Mouse (Mus musculus): Measurements from ENCODE around the gene Necap2. TPM values are rescaled to one million over a fixed set of nuclear protein-coding genes. Genes with fewer than 3 reads are reported as not detected.

The Necap2 gene
- polyA plus RNA-seq, 1 experiment = 105 TPM

- no peaks in the 10 kb centered on the region for H3K36me3 ChIP-seq (ENCODE audit: control insufficient read depth, insufficient read depth, low read length)
- no peak for TF ChIP-seq POLR2A (IDR thresholded peaks at IDR 0.05; ENCODE audit: control insufficient read depth, extremely low read depth, insufficient read depth, low read length, poor library complexity)
- no peak for TF ChIP-seq CTCF (IDR thresholded peaks at IDR 0.05; ENCODE audit: borderline replicate concordance, control insufficient read depth, extremely low read depth, insufficient read depth, low read length, poor library complexity)
- no peaks in the 10 kb centered on the region for H3K27me3 ChIP-seq (ENCODE audit: control insufficient read depth, insufficient read depth, low read length)
- DNase-seq = no peak
- 84% methylated on average over 4 of the region's 4 CpGs for WGBS
- H3K4me3 ChIP-seq (ENCODE audit: control insufficient read depth, insufficient read depth, low read length) = no peak overlapping the region
- H3K27ac ChIP-seq (ENCODE audit: control insufficient read depth, insufficient read depth, low read length) = no peak overlapping the region
- no peaks in the 10 kb centered on the region for H3K4me1 ChIP-seq (replicated peaks; ENCODE audit: control insufficient read depth, insufficient read depth, low read length)
These were observed 28.7 kb downstream of the Necap2 start for GRCm38 (mm10) chr4:141049476-141049835.

DNA sequence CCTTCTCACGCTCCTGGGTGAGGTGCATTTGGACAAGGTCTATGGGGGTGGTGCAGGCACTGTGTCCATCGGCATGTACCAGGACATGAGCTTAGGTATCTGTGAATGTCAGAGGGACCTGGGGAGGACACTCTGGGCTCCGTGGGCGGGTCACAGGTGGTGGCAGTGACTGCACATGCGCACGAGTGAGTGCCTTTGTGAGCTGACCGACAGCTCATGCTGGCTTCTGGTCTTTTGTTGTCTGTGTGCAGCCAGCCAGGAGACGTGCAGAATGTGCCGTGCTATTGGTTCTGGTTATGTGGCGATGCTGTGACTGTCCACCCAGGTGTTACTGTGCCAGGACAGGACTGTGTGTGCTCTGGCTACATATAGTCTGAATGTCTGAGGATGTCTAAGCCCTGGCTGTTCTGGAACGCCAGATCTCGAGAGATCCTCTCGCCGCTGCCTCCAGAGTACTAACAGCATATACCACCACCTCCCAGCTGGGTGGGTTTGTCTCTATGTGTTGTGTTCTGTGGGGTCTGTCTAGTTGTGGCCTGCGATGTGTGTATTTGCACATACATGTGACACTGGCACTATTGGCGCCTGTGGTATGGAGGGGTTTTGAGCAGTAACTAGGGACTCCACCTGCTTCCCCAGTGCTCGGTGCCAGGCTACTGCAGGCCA is 29.2 kb downstream of the Necap2 start:
- no peak for DNase-seq
- no peaks in the 10 kb centered on the region for H3K36me3 ChIP-seq (ENCODE audit: control insufficient read depth, insufficient read depth, low read length)
- no peak overlapping the region for H3K4me3 ChIP-seq (ENCODE audit: control insufficient read depth, insufficient read depth, low read length)
- TF ChIP-seq CTCF (IDR thresholded peaks at IDR 0.05; ENCODE audit: borderline replicate concordance, control insufficient read depth, extremely low read depth, insufficient read depth, low read length, poor library complexity) (no peak), POLR2A (IDR thresholded peaks at IDR 0.05; ENCODE audit: control insufficient read depth, extremely low read depth, insufficient read depth, low read length, poor library complexity) (no peak)
- WGBS = 96% methylated on average over 17 of the region's 17 CpGs
- H3K27ac ChIP-seq (ENCODE audit: control insufficient read depth, insufficient read depth, low read length) = no peak overlapping the region
- H3K4me1 ChIP-seq (replicated peaks; ENCODE audit: control insufficient read depth, insufficient read depth, low read length) = no peaks in the 10 kb centered on the region
- no peaks in the 10 kb centered on the region for H3K27me3 ChIP-seq (ENCODE audit: control insufficient read depth, insufficient read depth, low read length)

DNA sequence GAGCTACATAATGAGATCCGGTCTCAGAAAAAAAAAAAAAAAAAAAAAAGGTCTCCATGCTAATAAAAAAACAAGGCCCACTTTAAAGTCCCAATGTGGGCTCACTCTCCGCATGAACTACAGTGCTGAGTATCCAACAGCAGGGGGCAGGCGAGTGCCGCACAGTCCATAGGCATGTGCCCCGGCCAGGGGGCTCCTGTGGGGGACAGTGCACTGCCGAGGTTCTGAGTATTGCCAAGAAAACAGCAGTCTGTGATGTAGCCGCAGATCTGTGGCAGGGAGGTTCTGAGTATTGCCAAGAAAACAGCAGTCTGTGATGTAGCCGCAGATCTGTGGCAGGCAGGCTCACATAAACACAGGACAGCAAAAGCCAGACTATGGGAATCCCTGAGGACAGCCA is 33.3 kb downstream of the Necap2 start:
- peak; percentile 91 for TF ChIP-seq CTCF (IDR thresholded peaks at IDR 0.05; ENCODE audit: borderline replicate concordance, control insufficient read depth, extremely low read depth, insufficient read depth, low read length, poor library complexity)
- no peak for TF ChIP-seq POLR2A (IDR thresholded peaks at IDR 0.05; ENCODE audit: control insufficient read depth, extremely low read depth, insufficient read depth, low read length, poor library complexity)
- H3K27ac ChIP-seq (ENCODE audit: control insufficient read depth, insufficient read depth, low read length) = no peak overlapping the region
- peak; percentile 68 for DNase-seq
- no peaks in the 10 kb centered on the region for H3K4me1 ChIP-seq (replicated peaks; ENCODE audit: control insufficient read depth, insufficient read depth, low read length)
- no peak overlapping the region for H3K4me3 ChIP-seq (ENCODE audit: control insufficient read depth, insufficient read depth, low read length)
- no peaks in the 10 kb centered on the region for H3K27me3 ChIP-seq (ENCODE audit: control insufficient read depth, insufficient read depth, low read length)
- no peaks in the 10 kb centered on the region for H3K36me3 ChIP-seq (ENCODE audit: control insufficient read depth, insufficient read depth, low read length)
- WGBS = 27% methylated on average over 8 of the region's 8 CpGs

- 86% methylated on average over 12 of the region's 12 CpGs for WGBS
- Histone ChIP-seq H3K4me1 (replicated peaks; ENCODE audit: control insufficient read depth, insufficient read depth, low read length) (no peaks in the 10 kb centered on the region), H3K27ac (ENCODE audit: control insufficient read depth, insufficient read depth, low read length) (no peak overlapping the region), H3K36me3 (ENCODE audit: control insufficient read depth, insufficient read depth, low read length) (no peaks in the 10 kb centered on the region), H3K4me3 (ENCODE audit: control insufficient read depth, insufficient read depth, low read length) (no peak overlapping the region), H3K27me3 (ENCODE audit: control insufficient read depth, insufficient read depth, low read length) (no peaks in the 10 kb centered on the region)
- no peak for TF ChIP-seq POLR2A (IDR thresholded peaks at IDR 0.05; ENCODE audit: control insufficient read depth, extremely low read depth, insufficient read depth, low read length, poor library complexity)
- no peak for TF ChIP-seq CTCF (IDR thresholded peaks at IDR 0.05; ENCODE audit: borderline replicate concordance, control insufficient read depth, extremely low read depth, insufficient read depth, low read length, poor library complexity)
- no peak for DNase-seq
These were observed 37.0 kb downstream of the Necap2 start for GRCm38 (mm10) chr4:141041117-141041516.

DNA sequence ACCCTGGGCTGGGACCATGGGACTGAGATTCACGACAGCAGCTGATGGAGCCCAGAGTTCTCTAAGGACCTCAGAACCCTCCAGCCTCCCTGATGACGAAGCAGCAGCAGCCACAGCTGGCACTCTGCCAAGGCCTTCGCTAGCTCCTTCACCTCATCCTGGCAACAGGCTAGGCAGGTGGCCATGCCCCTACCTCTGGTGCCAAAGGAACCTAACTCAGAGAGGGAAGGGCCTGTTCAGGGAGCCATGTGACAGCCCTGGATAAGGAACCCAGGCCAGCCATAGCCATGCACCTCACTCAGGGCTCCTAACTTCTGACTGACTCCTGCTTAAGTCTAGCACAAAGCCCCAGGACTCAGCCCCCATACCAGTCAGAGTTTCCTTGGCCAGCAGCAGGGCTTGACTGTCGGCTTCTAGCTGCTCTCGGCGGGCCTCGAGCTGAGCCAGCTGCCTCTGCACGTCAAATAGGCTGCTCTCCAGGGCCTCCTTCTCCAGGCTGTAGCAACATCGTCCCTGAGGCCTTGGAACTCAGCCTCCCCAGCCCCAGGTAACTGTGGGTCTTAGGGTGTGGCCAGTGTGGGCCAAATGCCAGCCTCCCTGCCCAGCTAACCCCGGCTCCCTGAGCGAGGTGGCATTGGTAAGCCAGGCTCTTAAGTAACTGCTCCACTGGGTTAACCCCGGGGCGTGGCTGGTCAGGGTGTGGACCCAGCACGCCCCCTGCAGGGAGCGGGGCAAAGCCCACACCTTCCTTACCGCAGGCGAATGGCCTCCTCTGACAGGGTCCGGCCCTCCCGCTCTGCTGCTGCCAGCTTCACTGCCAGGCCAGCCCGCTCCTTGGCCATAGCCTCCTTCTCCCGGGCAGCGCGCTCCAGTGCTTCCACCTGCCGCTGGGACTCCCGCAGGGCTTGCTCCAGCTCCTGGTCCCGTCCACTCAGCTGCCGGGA is 44.3 kb downstream of the Necap2 start:
- H3K27me3 ChIP-seq (ENCODE audit: control insufficient read depth, insufficient read depth, low read length) = no peaks in the 10 kb centered on the region
- no peak overlapping the region for H3K4me3 ChIP-seq (ENCODE audit: control insufficient read depth, insufficient read depth, low read length)
- H3K4me1 ChIP-seq (replicated peaks; ENCODE audit: control insufficient read depth, insufficient read depth, low read length) = no peaks in the 10 kb centered on the region
- WGBS = 87% methylated on average over 27 of the region's 27 CpGs
- TF ChIP-seq POLR2A (IDR thresholded peaks at IDR 0.05; ENCODE audit: control insufficient read depth, extremely low read depth, insufficient read depth, low read length, poor library complexity) = no peak
- no peak for TF ChIP-seq CTCF (IDR thresholded peaks at IDR 0.05; ENCODE audit: borderline replicate concordance, control insufficient read depth, extremely low read depth, insufficient read depth, low read length, poor library complexity)
- no peaks in the 10 kb centered on the region for H3K36me3 ChIP-seq (ENCODE audit: control insufficient read depth, insufficient read depth, low read length)
- no peak for DNase-seq
- H3K27ac ChIP-seq (ENCODE audit: control insufficient read depth, insufficient read depth, low read length) = no peak overlapping the region

- TF ChIP-seq POLR2A (IDR thresholded peaks at IDR 0.05; ENCODE audit: control insufficient read depth, extremely low read depth, insufficient read depth, low read length, poor library complexity) (no peak), CTCF (IDR thresholded peaks at IDR 0.05; ENCODE audit: borderline replicate concordance, control insufficient read depth, extremely low read depth, insufficient read depth, low read length, poor library complexity) (peak; percentile 95)
- WGBS = 18% methylated on average over 6 of the region's 6 CpGs
- H3K36me3 ChIP-seq (ENCODE audit: control insufficient read depth, insufficient read depth, low read length) = no peaks in the 10 kb centered on the region
- H3K27ac ChIP-seq (ENCODE audit: control insufficient read depth, insufficient read depth, low read length) = no peak overlapping the region
- no peaks in the 10 kb centered on the region for H3K4me1 ChIP-seq (replicated peaks; ENCODE audit: control insufficient read depth, insufficient read depth, low read length)
- peak; percentile 82 for DNase-seq
- H3K4me3 ChIP-seq (ENCODE audit: control insufficient read depth, insufficient read depth, low read length) = no peak overlapping the region
- H3K27me3 ChIP-seq (ENCODE audit: control insufficient read depth, insufficient read depth, low read length) = no peaks in the 10 kb centered on the region
These were observed 46.4 kb downstream of the Necap2 start for GRCm38 (mm10) chr4:141031733-141032132.
